Mouse (Mus musculus): ENCODE measurements around the gene Bbs9.

DNA sequence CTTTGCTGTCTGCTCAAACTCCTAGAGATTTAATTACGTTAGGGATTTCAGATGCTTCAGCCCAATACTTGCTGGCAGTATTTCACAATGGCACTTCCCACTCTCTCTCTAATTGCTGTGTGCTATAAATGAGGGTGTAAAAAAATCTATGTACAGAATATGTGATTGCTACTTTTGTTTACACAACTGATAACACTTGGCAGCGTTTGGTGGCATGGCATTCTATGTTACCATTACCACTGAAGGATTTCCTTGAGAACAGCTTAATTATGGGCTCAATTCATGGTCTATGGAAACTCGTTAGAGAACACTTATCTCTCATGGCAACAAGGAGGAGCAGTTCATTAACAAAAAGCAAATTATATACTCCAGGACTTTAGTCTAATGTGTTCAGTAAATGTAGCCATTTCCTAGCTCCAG is 351.1 kb downstream of the Bbs9 start:
- TF ChIP-seq GATA1 (IDR thresholded peaks at IDR 0.05; ENCODE audit: borderline replicate concordance, low read length) (no peak), FLI1 (IDR thresholded peaks at IDR 0.05; ENCODE audit: low read length) (no peak)
